ENCODE assay signal across 27 mouse cellular contexts in the genomic region with DNA sequence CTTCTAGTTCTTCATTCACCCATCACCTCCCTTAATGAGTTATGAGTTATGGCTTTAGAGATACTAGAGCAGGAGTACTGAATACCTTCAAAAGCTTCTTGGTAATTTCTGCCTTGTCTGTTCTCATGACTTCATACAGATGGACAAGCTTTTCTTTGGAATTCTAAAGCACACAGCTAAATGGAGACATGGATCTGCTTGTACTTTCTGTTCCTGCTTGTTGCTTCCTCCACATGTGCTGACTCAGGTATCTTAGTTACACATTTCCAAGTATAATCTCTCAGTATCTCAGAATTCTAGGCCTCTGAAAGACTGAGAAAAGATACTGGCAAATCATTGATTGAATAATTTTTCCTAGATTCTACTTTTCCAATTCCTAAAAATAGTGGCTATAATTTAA.
"Had no signal": no experiment of that assay in that cellular context is flagged by ENCODE, and none has a peak within 500 bp of the region (broad histone marks: within the 10 kb centered on the region; RNA-seq: fewer than 3 reads in every experiment).

No protein-coding gene starts in this region.

- H3K4me1 ChIP-seq: heart, embryonic 10.5 days; heart, embryonic 12.5 days; hindbrain, embryonic 10.5 days; hindbrain, embryonic 12.5 days; intestine, embryonic 15.5 days; limb, embryonic 10.5 days; limb, embryonic 12.5 days; liver, embryonic 13.5 days; liver, embryonic 15.5 days had no signal

- H3K36me3 ChIP-seq: heart, embryonic 10.5 days; heart, embryonic 12.5 days; hindbrain, embryonic 10.5 days; hindbrain, embryonic 12.5 days; intestine, embryonic 15.5 days; limb, embryonic 10.5 days; limb, embryonic 12.5 days; liver, embryonic 13.5 days; liver, embryonic 15.5 days had no signal

- H3K27me3 ChIP-seq: heart, embryonic 12.5 days; hindbrain, embryonic 12.5 days; intestine, embryonic 15.5 days; limb, embryonic 12.5 days; liver, embryonic 13.5 days; liver, embryonic 15.5 days had no signal

- H3K4me2 ChIP-seq: heart, embryonic 12.5 days; hindbrain, embryonic 12.5 days; hindbrain, embryonic 14.5 days; intestine, embryonic 15.5 days; limb, embryonic 12.5 days; liver, embryonic 11.5 days; liver, embryonic 13.5 days; liver, embryonic 15.5 days had no signal

- H3K4me3 ChIP-seq: gastrocnemius, adult 2 months; heart, embryonic 10.5 days; heart, embryonic 12.5 days; hindbrain, embryonic 10.5 days; hindbrain, embryonic 12.5 days; intestine, embryonic 15.5 days; layer of hippocampus, adult 2 months; left cerebral cortex, adult 2 months; limb, embryonic 10.5 days; limb, embryonic 12.5 days; liver, embryonic 13.5 days; liver, embryonic 15.5 days had no signal

- DNase-seq: gastrocnemius, adult 2 months; gastrocnemius, postnatal 10 days; gastrocnemius, postnatal 25 days; heart, adult 18-20 months; heart, postnatal 10 days; heart, postnatal 4 days; kidney, adult 18-20 months; kidney, postnatal 14 days; kidney, postnatal 36 days; liver; liver, embryonic 13.5 days; liver, postnatal 0 days had no signal

- H3K9me3 ChIP-seq: heart, embryonic 10.5 days; heart, embryonic 12.5 days; hindbrain, embryonic 10.5 days; hindbrain, embryonic 12.5 days; intestine, embryonic 15.5 days; limb, embryonic 10.5 days; limb, embryonic 12.5 days; liver, embryonic 13.5 days; liver, embryonic 15.5 days had no signal

- ATAC-seq: hindbrain, embryonic 16.5 days; inflammation-experienced regulatory T-cells, adult 6 months; intestine, embryonic 15.5 days; liver, postnatal 0 days had no signal

- H3K9ac ChIP-seq: heart, embryonic 12.5 days; hindbrain, embryonic 12.5 days; hindbrain, embryonic 14.5 days; intestine, embryonic 15.5 days; limb, embryonic 12.5 days; liver, embryonic 13.5 days; liver, embryonic 15.5 days; liver, postnatal 0 days had no signal

- H3K27ac ChIP-seq: gastrocnemius, adult 2 months; heart, embryonic 10.5 days; hindbrain, embryonic 10.5 days; hindbrain, embryonic 12.5 days; hindbrain, embryonic 14.5 days; intestine, embryonic 15.5 days; kidney, postnatal 0 days; layer of hippocampus, adult 2 months; left cerebral cortex, adult 2 months; limb, embryonic 10.5 days; limb, embryonic 12.5 days; liver, embryonic 13.5 days; liver, embryonic 15.5 days had no signal
